Mouse (Mus musculus): ENCODE results near the gene Qprt.
"Not testable (repeated sequence)": the region's sequence is repeated elsewhere in the genome, so short reads cannot be mapped to it uniquely, and the experiment has no call there.

Qprt gene

GRCm38 (mm10) chr7:127102148-127102547 is 19.9 kb downstream of the Qprt start:
- in situ Hi-C loops (cut with MboI; ENCODE audit: unreplicated experiment in 2 of 2), result loop anchor here (5.0 to 10.0 kb wide), 3 partner anchors 35 to 457 kb away; partner anchors contain the start of genes Pagr1a (in 1 of the 2), Pagr1b (in 1 of the 2) and Sgf29 (in 1 of the 2)

- in situ Hi-C loops (cut with MboI; ENCODE audit: unreplicated experiment in 2 of 2), result loop anchor here (5.0 to 10.0 kb wide), 3 partner anchors 34 to 457 kb away; partner anchors contain the start of genes Pagr1a (in 1 of the 2), Pagr1b (in 1 of the 2) and Sgf29 (in 1 of the 2)
Observed at GRCm38 (mm10) chr7:127101451-127102016, 20.5 kb downstream of the Qprt start.

- in situ Hi-C loops (cut with MboI; ENCODE audit: unreplicated experiment in 2 of 2), result loop anchor here in 1 of 2 experiments (5.0 kb wide), 1 partner anchor 77 kb away; the partner anchor contains the start of genes Gm42742 and Prrt2
Observed at GRCm38 (mm10) chr7:127099528-127099927, 22.5 kb downstream of the Qprt start.

DNA sequence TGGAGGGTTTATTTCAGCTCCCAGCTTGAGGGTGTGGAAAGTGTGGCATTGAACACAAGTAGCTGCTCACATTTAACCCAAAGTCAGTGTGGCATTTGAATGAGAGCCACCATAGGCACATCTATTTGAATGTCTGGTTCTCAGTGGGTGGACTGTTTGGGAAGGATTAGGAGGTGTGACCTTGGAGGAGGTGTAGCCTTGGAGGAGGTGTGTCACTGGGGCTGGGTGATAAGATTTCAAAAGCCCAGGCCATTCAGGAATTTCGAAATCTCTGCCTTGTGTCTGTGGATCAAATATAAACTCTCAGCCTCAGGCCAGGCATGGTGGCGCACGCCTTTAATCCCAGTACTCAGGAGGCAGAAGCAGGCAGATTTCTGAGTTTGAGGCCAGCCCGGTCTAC is 23.1 kb downstream of the Qprt start:
- in situ Hi-C loops (cut with MboI; ENCODE audit: unreplicated experiment in 2 of 2), result loop anchor here in 1 of 2 experiments (5.0 kb wide), 1 partner anchor 77 kb away; the partner anchor contains the start of genes Gm42742 and Prrt2

- in situ Hi-C loops (cut with MboI; ENCODE audit: unreplicated experiment in 2 of 2), result loop anchor here in 1 of 2 experiments (5.0 kb wide), 1 partner anchor 76 kb away; the partner anchor contains the start of genes Gm42742 and Prrt2
Observed at GRCm38 (mm10) chr7:127098521-127098920, 23.5 kb downstream of the Qprt start.

DNA sequence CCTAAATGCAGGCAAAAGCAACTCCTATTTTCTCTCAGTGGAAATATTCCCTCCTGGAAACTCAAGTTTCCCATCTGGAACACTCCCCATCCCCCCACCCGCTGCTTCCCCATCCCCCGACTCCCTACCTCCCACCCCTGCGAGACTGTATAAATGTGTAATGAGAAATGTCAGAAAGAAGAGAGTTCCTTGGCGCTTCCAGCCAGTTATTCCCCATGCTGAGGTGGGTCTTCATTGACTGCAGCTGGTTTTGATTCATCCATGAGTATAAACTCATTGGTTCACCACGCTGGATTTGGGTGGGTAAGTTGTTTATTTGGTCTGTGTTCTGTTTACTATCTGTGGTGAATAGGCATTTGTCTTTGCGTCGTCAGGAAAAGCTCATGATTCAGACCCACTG is 25.6 kb downstream of the Qprt start:
- in situ Hi-C loops (cut with MboI; ENCODE audit: unreplicated experiment in 2 of 2), result loop anchor here in 1 of 2 experiments (5.0 kb wide), 1 partner anchor 74 kb away; the partner anchor contains the start of genes Gm42742 and Prrt2

GRCm38 (mm10) chr7:127093914-127094313 is 28.1 kb downstream of the Qprt start:
- in situ Hi-C loops (cut with MboI; ENCODE audit: unreplicated experiment in 2 of 2), result no loop called here

DNA sequence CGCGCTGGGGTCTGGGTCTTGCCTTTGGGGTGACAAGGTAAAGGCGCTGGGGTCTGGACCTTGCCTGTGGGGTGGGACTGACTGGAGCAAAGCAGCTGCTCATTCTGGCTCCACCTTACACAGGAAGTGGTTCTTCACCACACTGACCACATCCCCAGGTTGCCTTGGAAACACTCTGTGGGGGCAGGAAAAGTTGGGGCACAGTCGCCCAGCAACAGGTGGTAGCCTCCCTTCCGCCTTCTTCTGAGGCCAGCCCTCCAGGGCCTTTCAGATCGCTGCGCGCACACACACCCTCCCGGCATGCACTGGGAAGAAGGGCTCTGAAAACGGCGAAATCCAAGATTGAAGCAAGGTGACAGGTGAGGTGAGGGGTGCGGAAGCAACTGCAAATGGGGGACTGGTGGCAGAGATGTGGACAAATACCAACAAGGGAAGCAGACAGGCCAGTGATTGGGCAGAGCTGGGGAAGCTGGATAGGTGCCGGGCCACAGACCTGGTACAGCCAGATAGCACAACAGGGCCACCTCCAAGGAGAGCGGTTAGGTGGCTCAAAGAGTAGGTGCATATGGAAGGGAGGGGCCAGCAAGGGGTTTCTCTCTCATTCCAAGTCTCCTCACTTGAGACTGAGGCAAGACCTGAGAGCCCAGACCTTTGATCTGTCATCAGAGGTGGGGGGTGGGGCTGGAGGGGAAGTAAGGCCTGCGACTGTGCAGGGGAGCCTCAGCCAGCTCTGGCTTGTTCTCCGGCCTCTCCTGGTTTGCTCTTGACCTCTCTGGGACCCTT is 30.7 kb downstream of the Qprt start, which contains the start of gene AI467606:
AI467606 (plus strand) TSS at position 246 of the 783 bp plus-strand sequence.
- in situ Hi-C loops (cut with MboI; ENCODE audit: unreplicated experiment in 2 of 2), result no loop called here

DNA sequence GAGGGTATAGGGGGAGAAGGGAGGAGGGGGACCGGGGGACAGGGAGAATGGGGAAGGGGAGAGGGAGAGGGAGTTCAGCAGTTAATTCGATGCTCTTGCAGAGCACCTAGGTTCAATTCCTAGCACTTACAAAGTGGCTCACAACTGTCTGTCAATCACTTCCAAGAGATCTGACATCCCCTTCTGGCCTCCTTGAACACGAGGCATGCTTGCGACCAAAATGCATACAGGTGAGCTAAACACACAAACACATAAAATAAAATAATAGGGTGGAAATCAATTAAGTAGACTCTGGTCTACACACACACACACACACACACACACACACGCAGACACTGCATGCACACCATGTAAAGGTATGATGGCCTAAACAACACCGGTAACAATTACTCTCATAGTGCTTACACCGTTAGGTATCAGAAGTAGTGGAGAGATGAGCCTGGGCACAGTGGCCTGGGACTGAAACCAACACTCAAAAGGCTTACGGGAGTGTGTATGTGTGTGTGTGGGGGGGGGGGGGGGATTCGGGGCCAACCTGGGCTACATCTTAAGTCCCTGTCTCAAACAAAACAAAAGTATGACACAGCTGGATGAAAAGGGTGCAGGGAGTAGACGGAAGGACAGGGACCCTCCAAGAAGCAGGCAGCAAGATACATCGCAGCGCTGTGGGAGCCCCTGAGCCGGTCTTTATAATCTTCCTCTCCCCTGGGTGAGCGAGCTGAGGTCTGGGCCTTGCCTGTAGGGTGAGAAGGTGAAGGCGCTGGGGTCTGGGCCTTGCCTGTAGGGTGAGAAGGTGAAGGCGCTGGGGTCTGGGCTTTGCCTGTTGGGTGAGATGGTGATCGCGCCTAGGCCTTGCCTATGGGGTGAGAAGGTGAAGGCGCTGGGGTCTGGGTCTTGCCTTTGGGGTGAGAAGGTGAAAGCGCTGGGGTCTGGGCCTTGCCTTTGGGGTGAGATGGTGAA is 31.6 kb downstream of the Qprt start:
- in situ Hi-C loops (cut with MboI; ENCODE audit: unreplicated experiment in 2 of 2), result no loop called here

DNA sequence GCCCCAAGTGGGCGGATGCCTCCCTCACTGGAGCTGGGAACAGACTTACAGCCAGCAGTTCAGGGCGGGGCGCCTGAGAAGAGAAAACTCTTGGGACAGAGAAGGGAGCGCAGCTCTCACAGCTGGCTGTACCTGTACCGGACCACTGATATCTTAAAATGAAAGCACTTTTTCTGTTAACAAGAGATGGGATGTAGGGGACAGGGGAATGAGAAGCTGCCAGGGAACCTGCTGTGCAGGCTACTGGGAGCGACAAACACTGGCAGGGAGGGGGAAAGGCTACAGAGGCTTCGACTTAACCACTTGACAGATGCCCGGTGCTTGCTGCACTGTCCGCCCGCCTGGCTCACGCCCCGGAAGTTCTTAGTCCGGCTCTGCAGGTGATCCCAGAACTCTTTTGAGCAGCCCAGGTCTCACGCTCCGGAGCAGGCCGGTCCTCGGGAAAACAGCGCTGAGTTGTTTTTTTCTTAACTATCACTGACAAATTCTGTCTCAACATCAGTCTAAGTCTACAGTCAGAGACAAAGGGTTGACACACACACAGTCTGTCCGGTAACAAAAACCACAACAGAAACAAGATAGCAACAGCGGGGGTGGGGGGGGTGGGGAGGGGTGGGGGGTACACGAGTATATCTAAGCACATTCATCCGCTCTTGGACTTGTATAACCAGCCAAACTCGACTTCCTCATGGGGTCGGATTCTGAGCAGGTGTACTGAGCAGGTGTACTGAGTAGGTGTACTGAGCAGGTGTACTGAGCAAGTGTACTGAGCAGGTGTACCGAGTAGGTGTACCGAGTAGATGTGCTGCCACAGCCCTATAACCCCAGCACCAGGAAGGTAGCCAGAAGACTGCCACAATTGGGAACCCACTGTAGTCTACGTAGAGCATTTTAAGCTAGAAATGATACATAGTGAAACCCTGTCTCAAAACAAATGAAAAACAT is 32.9 kb downstream of the Qprt start:
- in situ Hi-C loops (cut with MboI; ENCODE audit: unreplicated experiment in 2 of 2), result no loop called here

GRCm38 (mm10) chr7:127088083-127088482 is 33.9 kb downstream of the Qprt start:
- in situ Hi-C loops (cut with MboI; ENCODE audit: unreplicated experiment in 2 of 2), result no loop called here

DNA sequence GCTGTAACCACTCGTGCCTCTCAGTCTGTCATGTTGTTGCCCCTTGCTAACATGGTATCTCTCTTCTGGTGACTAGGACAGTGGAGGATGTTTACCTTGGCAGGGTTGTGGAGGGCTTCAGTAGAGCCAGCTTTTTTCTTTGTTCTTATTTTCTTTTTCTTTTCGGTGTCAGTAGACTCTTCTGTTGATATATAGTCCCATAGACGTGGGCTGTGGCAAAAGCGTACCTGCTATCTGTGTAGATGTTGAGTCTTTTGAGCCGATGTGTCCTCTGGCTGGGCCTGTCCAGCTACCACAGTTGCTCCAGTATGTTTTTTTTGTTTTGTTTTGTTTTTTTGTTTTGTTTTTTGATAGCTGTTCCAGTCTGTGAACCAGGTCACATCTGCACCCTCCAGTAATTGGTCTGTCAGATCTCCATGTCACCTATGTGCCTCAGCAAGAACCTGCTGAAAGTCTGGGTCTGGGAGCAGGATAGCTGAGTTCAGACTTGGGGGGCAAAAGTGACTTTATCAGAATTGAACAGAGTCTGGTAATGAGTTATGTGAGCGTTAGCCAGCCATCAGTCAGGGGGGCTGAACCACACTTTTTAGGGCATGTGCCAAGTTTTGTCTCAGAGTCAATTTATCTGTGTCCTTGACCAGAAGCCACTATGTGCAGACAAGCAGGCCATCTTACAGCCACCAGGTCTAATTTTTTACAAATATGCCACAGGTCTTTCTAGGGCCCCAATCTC is 34.6 kb downstream of the Qprt start, which contains the start of gene Zg16:
Zg16 (minus strand) TSS at position 51 of the 733 bp plus-strand sequence.
- in situ Hi-C loops (cut with MboI; ENCODE audit: unreplicated experiment in 2 of 2), result not testable (repeated sequence)

DNA sequence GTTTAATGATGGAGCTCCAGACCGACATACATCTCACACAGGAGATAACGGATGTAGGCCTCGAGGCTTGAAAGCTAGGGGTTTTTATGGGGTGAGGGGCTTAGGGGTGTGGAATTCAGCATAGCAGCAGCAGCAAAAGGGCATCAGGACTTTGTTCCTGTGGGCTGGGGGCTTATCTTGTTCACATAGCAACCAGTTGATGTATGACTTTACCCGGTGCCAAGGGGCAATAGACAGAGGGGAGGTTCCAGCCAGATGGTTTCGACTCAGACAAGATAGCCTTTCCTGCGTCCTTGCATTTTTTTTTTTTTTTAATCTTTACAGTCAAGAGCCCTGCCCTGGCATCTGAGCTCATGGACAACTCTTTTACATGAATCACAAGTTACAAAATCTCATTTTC is 36.3 kb downstream of the Qprt start:
- in situ Hi-C loops (cut with MboI; ENCODE audit: unreplicated experiment in 2 of 2), result not testable (repeated sequence)

DNA sequence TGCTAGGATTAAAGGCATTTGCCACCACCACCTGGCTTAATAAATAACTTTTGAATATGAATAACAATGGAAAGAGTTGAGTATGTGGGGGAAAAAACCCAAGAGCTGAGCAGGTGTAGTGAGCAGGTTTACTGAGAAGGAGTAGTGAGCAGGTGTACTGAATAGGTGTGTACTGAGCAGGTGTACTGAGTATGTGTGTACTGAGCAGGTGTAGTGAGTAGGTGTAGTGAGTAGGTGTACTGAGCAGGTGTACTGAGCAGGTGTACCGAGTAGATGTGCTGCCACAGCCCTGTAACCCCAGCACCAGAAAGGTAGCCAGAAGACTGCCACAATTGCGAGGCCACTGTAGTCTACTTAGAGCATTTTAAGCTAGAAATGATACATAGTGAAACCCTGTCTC is 37.2 kb downstream of the Qprt start:
- in situ Hi-C loops (cut with MboI; ENCODE audit: unreplicated experiment in 2 of 2), result no loop called here

GRCm38 (mm10) chr7:127083689-127084088 is 38.3 kb downstream of the Qprt start:
- in situ Hi-C loops (cut with MboI; ENCODE audit: unreplicated experiment in 2 of 2), result no loop called here

- in situ Hi-C loops (cut with MboI; ENCODE audit: unreplicated experiment in 2 of 2), result no loop called here
Observed at GRCm38 (mm10) chr7:127082995-127083394, 39.0 kb downstream of the Qprt start.

GRCm38 (mm10) chr7:127082271-127082670 is 39.8 kb downstream of the Qprt start:
- in situ Hi-C loops (cut with MboI; ENCODE audit: unreplicated experiment in 2 of 2), result no loop called here

- in situ Hi-C loops (cut with MboI; ENCODE audit: unreplicated experiment in 2 of 2), result no loop called here
Observed at GRCm38 (mm10) chr7:127080045-127080444, 42.0 kb downstream of the Qprt start.

All from v-Abl transformed pro-B cells (cell line).